Mouse (Mus musculus) right cerebral cortex, adult 2 months (tissue): ENCODE measurements at regions not wholly inside any gene's neighbourhood (a gene's known extent, or its start where the extent isn't known, plus 50 kb on each side); places are given as distances from the start of the nearest gene placed in this dataset.

Source experiments
- DNase-seq, 2 experiments: peaks; one replicate each; pipeline ENCODE4 v3.0.0; 2021 to 2022; ENCODE audit warnings: low spot score in 2 of 2

DNA sequence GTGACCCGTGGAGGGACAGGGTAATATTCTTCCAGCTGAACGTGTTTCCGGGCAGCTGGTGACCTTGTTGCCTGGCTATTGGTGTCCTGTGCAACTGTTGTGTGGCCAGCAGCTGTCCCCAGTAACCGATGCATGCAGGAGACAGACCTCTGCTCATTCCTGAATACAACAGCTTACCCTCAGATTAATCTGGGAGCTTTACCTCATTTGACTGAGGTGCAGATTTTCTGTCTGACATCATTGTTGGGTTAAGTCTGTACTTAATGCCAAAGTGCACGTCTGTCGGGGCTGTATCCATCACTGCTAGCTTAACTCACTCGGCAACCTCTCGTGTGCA, 119.6 kb upstream of the Mpp6 start:
- DNase-seq: no peak

DNA sequence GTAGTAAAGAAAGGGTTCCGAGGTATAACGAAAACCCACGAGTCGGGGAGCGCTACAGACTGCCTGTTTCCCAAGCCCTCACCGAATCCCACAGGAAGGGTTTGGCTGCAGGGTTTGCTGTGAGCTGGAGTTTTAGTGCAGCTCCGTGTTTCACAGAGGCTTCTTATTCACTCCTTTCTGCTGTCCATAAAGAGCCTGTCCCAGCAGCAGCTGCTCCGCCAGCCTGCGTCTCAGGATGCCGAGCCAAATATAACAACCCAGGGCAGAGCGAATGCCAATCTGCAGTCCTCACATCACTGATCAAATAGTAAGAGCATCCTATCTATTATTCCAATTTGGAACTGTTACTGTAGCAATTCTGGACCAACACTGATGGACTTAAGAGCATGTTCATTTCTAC, 110.7 kb upstream of the Mpp6 start:
- DNase-seq: no peak

DNA sequence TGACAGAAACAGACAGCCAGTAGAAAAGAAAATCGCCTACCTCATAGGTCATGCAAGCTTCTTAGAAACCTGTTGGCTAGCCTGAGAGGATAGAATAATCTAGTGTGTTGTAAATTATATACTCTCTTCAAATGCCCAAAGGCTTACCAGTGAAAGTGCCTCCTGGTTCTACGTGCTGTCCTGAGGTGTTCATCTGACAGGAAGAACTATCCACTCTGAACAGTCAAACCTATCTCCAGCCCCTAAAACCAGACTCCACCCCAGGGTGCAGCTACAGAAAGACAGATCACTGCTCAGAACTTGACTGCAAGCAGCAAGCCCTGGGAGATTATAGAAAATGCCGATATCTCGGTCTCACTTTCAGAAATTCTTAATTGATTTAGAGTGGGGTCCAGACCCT, 102.0 kb upstream of the Mpp6 start:
- DNase-seq: no peak

DNA sequence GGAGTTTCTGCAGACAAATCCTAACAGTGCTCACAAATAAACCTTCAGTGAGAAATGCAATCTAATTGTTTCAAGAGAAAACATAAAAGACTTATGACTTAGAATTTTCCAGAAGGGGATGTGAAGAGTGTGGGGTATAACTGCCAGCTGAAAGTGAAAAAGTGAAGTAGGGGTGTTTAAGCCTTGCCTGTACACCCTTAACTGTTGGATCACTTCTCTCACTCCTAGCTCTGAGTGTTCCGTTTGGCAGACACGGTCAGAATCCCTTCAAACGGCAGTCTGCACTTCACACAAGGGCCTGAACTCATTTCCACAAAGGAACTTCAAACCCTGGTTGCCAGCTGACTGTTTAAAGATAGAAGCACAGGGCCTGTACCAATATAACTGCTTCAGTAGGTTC, 101.2 kb upstream of the Mpp6 start:
- DNase-seq: no peak

DNA sequence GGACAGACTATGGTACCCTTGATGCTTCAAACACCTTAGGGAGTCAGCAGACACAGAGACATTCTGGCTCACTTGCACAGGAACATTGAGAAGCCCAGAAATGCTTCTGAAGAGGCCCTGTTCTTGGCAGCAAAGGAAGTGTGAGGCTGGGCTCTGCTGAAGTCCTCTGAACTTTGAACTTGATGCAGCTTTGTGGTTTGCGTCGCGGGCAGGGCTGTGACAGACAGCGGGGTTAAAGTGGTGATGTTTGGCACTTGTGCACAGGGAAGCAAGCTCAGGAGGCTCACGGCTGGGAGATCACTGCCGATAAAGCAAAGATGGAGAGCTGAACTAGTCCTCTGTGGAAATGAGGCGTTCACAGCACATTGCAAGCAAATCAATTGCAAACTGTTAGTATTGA, 100.7 kb upstream of the Mpp6 start:
- no peak for DNase-seq

DNA sequence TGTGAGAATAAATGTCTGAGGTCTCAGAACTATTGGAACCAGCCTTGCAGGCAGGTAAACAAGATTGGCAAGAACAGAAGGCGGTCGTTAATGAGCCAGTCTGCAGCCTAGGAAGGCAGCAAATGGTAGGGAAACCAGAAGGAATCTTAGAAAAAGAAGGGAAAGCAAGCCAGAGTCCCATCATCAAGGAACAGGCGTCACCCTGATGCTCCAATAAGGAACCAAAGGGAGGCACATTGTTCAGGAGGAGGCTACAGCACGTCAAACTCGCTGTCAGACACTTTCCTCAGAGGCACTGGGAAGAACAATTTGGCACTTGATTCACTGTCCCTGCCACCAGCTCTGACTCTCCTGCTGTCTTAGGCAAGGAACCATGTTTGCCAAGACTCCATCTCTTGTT, 100.2 kb upstream of the Mpp6 start:
- DNase-seq: no peak

DNA sequence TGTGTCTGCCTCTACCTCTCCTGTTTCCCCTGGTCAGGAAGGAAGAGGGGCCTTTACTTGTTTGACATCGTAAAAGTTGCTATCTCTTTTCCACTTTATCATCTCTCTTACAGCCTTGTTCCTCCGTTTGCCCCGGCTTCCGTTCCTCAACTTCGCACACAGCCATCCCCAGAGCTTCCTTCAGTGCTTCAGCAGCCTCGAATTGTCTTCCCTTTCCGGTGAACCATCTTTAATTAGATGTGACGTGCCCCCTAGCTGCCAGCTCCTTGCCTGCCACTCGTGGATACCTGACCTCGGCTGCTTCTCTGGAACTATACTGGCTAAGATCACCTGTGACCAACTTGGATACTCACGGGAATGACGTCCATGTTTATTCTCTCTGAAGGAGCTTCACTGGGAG, 99.0 kb upstream of the Mpp6 start:
- DNase-seq: no peak

DNA sequence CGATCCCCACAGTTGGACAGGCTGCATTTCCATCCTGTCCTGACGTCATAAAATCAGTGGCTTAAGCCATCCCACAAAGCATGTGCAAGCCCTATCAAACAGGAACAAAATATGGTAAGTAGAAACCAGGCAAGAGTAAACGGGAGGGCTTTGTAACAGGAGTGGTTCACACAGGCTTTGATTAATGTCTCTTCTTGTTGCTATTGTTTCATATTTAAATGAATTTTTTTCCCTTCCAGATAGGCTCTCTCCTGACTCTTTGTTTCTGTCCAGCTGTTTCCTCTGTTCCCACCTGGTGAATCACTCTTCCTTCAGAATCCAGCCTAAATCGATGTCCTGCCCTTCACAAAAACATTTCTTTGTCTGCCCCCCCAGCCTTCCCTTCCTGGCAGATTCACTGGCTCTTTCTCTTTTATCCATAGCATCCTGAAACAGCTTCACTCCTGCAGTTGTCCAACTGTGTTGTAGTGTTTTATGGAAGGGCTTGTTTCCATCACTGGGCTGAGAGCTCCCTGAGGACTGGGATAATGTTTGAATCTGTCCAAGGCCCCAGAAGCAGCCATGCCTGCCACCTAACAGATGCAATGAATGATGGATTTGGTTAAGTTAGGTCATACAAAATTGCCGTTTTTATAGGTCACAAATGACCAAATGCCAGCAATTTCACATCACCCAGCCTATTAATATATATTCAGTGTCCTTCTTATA, 98.1 kb upstream of the Mpp6 start:
- DNase-seq: no peak

DNA sequence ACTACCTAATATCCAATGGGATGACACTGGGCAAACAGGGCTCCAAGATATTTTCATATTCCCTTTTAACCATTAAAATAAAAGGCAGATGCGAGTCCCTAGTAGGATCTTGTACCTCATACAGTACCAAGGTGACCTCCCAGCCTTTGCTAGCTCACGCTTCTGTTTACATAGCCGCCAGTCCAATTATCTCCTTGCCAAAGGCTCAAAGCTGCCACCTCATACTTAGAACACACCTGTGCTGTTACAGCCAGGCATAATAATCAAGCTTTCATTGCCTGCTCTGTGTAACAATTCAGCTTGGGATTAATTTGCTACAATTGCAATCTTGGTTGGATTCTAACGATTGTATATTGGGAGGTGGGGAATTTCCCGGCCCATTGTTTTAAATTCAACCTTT, 97.0 kb upstream of the Mpp6 start:
- no peak for DNase-seq

DNA sequence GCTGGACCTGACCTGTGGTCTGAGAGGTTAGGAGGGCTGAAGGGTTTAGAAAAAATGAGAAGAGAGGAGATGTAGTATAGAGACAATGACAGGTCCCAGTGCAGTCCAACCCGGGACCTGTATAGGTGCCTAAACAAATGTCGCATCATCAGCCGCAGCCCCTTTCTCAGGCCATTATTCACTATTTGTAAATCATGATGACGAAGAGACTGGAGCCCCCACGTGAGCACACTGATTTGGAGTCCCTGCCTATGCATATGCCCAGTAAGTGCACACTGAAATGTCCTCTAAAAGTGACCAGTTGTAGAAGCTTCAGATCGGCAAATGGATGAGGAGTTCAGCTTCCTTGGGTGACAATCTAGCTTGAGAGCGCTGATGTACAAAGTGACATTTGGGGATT, 96.2 kb upstream of the Mpp6 start:
- DNase-seq: no peak

DNA sequence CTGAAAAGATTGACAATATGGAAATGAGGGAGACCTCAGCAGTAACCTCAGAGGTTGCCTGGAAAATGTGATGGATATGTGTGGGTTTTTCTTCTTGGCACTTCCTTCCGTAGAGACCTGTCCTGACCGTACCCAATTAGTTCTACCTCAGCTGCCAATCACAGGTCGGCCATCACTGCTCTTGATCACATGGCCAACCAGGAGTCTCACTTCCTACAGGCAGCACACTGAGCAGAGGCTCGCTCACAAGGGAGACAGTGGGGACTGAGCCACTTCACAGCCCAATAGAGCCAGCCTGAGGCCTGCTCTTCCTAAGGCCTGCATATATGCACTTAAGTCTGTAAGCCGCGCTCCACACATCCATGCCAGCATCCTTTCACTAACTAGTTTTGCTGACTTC, 82.1 kb upstream of the Mpp6 start:
- DNase-seq: no peak

DNA sequence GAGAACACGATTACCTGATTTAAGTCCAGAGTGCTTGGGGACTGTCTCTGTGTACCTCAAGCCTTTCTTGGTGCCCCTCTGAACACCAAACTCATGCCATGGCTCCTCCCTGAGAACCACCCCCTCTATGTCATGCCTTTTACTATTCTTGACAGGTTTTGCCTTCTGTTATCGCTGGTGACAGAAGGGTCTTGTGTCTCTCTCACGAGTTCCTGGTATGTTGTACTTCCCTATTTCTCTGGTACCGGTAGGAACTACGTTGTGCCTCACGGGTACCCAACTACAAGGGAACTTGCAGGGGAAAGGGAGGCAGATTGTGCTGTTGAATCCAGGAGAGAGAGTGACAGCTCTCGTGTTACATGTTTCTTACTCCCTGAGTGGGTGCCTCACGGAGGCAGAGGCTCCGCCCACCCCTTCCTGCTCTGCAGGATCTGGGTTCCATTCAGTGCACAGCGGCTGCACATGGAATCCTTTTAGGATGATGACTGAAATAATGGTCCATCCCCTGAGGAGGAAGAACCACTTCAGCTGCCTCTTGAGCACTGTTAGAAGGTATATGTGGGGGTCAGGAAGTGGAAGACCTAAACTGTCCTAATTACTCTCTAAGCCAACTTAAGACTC, 80.0 kb upstream of the Mpp6 start:
- DNase-seq: no peak

DNA sequence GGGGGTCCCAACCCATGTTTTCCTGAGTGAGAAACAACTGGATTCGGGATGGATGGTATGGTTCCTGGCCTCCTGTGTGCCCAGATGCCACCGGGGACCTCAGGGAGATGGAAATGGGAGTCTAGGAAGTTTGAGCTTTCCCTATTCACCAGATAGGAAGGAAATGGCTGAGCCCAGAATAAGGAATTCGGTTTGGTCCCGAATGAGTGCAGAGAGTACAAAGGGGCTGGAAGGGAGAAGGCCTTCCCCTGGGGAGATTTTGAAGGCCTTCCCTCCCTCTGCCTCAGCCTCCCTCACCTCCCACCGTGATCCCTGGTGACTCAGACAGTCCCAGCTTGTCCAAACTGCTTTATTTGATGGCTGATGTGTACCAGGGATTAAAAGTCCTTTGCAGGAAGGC, 78.7 kb upstream of the Mpp6 start:
- DNase-seq: no peak

DNA sequence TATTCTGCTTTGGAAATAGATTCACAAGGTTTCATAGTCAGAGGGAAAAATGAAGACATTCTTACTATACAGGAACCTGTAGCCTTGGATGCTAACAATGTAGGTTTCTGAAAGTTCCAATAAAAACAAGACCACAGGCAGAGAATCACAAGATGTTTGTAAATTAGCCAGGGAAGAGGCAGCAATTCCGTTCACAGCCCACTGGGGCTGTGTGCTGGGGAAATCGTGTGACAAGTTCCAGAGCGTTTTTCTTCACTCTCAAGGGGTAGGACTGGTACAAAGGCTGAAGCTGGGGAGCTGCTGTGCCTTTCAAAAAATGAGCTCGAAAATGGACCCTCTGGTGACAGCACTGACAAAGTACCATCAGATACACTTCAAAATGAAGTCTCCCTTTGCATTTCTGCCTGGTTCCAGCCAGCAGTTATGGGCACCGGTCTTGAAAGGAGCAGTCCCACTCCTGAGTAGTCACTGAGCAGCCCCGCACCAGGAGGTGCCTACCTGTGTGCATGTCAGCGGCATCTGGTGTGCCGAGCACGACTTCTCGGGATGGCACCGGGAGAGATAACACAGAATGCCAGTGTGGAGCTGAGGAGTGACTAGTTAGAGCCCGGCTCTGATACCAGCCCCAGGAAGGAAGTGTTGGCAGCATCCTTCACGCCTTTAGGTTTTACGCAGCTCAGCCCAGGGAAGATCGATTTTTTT, 77.0 kb upstream of the Mpp6 start:
- peak in 1 of 2 experiments; percentile 13 for DNase-seq

DNA sequence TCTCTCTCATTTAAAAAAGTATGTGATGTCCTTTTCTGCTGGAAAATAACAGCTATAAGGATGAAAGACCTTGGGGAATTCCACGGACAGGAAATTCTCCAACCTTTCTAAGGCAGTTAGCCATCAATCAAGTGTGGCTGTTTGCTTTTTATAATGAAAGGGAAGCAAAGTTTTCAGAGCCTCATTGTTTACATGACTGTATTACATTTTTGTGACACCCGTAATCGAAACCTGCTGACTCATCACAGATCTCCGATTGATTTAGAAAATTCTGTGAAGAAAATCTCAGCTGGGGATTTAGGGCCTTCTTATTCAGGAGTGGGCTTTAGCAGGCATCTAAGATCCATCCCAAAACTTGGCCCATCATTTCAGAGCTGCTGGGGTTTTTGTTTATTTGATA, 72.4 kb upstream of the Mpp6 start:
- no peak for DNase-seq

DNA sequence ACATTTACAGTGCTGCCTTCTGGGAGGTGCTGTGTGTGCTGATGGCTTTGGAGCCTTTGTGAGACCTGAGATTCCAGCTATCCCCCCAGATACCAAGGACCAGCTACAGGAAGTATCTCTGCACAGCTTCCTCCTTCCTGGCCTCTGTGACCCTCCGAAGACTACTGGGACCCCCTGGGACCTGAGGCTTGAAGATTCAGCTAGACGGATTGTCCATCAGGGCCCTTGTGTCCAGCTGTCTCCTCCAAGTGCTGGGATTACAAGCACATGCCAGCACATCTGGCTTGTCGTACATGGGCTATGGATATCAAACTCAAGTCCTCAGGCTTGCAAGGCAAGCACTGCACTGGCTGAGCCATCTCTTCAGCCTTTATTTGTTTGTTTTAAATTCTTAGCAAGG, 71.7 kb upstream of the Mpp6 start:
- DNase-seq: no peak

DNA sequence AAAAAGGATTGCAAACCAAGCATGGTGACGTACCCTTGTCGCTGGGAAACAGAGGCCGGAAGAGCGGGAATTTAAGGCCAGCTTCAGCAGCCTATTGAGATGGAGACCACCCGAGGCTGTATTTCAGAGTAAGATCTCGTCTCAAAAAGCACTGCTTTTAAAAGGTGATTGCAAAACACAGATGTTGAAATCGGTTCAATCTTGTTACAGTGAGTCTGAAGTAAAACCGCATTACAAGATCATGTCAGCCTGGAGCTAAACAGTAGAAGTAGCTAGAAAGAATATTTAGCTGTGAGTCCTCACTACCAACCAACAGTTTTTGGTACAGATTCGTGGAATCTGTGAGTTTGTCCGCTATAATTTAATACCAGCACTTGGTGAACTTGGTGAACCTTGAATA, 69.0 kb upstream of the Mpp6 start:
- DNase-seq: no peak

DNA sequence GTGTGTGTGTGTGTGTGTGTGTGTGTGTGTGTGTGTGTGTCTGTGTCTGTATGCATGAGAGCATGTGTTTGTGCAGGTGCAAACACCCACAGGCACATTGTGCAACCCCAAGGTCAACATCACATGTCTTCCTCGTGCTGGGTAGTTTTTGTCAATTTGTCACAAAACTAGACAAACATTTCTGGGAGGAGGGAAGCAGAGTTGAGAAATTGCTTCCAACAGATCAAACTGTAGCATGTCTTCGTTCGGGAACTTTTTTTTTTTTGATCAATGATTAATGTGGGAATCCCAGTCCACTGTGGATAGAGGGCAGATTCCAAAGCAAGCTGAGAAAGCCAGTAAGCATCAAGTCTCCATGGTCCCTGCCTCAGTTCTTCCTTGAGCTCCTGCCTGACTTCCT, 67.9 kb upstream of the Mpp6 start:
- no peak for DNase-seq

DNA sequence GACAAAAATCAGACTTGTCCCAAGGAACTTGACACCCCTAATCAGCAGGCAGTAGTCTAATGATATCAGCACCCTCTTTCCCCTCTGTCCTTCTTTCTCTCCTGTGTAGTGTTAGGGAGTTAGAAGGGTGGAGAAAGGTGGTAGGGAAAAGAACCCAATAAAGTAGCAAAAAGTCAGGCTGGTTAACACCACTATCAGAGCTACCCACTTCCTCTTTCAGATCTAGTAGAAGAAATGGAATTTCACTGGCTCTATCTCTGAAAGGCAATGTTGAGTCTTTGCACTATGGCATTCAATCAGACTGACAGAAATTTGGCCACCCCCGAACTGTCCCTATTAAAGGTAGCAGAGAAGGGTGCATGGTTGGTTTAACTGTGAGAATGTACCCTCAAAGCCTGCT, 65.9 kb upstream of the Mpp6 start:
- DNase-seq: no peak

DNA sequence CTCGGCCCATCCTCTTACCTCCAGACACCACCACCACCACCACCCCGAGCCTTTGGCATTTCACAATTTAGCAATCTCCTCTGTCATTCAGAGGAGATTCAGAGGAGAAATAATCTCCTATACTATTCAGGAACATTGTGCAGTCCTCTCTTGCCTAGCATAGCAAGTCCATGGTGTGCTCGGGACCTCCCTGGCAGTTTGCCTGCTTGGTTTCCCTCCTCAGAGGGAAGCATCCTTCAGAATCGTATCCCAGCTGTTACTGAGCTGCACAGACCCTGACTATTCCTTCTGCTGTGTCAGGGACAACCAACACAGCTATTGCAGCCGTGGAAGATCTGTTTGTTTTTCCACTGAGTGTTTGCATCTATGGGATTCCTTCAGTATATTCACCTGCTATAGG, 63.3 kb upstream of the Mpp6 start:
- DNase-seq: no peak

DNA sequence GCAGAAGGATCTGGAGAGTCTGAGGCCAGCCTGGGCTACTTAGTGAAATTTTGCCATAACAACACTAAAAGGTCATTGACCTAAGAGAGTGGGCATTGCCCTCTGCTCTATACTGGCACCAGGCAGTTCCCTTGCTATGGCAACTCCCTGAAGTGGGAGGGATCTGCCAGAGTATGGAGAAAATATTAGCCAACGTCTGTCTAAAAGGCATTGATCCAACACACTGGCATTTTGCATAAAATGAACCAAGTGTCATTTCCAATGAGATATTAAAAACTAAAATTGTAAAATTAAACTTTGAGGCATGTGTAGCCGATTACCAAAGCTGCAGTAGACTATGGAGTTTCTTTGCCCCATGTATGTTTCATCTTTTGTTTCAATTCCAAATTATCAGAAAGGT, 57.6 kb upstream of the Mpp6 start:
- DNase-seq: no peak

DNA sequence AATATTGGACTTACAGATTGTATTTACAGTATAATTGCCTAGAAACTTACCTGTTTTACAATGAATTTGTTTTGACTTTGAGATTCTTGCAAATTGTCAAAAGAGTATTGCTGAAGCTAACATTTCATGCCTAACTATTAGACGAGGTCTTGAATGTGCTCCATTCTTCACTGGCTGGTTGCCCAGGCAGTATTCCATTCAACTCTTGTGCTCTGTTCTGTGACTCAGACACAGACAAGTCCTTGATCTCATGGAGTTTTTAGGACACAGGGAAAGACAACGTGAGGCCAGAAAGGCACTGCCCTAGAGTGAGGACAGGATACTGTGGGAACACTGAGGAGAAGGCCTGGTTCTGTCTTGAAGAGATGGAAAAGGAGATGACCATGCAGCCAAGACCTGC, 57.0 kb upstream of the Mpp6 start:
- no peak for DNase-seq

DNA sequence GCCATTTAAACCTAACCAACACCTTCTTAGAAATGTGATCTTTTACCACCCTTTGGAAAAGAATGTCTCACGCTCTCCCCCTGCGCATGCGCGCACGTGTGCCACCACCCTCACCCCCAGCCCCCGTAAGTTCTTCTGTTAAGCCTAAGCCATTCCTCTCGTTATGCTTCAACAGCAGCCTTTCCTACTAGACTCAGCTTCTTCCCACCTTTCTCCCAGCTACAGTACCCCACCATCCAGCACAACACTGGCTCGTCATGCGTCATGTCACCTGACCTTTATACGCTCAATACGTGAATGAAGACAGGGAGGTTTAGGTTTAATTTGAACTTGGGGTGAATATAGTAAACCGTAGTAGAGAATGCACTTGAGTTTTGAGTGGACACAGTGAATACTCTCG, 55.8 kb upstream of the Mpp6 start:
- no peak for DNase-seq

DNA sequence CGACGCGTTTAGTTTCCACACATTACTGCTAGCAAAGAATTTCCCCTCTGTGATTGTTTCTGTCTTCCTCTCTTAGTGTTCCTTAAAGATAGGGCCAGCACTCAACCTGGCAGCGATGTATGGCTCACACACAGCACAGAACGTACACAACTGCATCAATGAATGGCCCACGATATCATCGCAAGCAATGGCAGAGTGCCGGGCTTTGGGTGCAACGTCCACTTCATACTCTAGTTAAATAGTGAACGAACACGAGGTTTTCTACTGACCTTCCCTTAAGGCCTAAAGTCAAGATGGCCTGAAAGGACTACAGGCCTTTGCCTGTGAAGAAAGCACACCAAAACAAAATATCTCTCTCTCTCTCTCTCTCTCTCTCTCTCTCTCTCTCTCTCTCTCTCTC, 51.4 kb upstream of the Mpp6 start:
- no peak for DNase-seq
